Mouse (Mus musculus) megakaryocyte-erythroid progenitor cell, adult 5-6 weeks (primary cell): ENCODE data around the gene Tceanc2. TPM values are rescaled to one million over a fixed set of nuclear protein-coding genes. Genes with fewer than 3 reads are reported as not detected.

Source experiments
- ATAC-seq: replicated peaks from 2 replicates; pipeline ENCODE4 v1.8.0; 2016; ENCODE audit warnings: mild to moderate bottlenecking, inconsistent platforms; ENCODE audit not compliant: severe bottlenecking, poor library complexity, low FRiP score, low TSS enrichment
- total RNA-seq, 2 experiments: library from RNA; stranded (forward) in 1 of 2; stranded (reverse) in 1 of 2; fragments of 200-1000, 215-1000 nt in 1 of 2; fragments of >200 nt in 1 of 2; fragmentation: Nextera tagmentation in 1 of 2; gene quantifications; 2 replicates each; pipeline ENCODE4 v1.2.3; 2014 to 2017

The Tceanc2 gene
- total RNA-seq, 2 experiments from 2014 or later: 7.1 to 23.5 TPM

GRCm38 (mm10) chr4:107097871-107098270 lies 81.0 kb downstream of the Tceanc2 start:
- ATAC-seq: no peak

GRCm38 (mm10) chr4:107096841-107097373 lies 82.0 kb downstream of the Tceanc2 start, which contains the start of gene Cdcp2:
Cdcp2 (plus strand) TSS chr4:107096891.
- ATAC-seq: no peak

- peak; percentile 65 for ATAC-seq
Measured at GRCm38 (mm10) chr4:107096043-107096442, 82.9 kb downstream of the Tceanc2 start.

DNA sequence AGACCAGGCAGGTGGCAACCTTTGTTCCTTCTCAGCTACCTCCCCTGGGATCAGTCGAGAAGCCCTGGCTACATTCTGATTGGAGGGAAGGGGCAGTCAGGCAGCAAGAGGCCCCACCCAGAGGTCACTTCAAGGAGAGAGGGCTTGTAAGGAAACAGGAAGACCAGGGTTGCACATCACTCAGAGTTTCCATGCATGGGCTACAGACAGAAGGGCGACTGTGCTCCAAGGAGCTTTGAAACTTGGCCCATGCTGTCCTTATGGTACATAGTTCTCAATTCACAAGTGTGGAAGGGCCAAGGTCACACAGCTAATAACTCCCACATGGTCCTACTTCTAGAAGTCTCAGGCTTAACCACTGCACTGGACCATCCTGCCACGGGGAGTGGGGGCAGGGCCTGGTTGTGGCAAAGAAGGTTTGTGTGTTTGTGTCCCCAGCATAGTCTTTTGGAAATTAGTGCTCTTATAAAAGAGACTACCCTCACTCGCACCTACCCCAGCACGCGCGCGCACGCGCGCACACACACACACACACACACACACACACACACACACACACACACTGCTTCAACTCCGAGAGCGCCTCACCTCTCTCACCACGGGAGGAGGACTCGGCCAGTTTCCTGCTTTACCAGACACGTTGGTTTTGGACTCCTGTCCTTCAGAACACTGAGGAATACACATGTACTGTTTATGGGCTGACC lies 84.3 kb downstream of the Tceanc2 start:
- no peak for ATAC-seq

DNA sequence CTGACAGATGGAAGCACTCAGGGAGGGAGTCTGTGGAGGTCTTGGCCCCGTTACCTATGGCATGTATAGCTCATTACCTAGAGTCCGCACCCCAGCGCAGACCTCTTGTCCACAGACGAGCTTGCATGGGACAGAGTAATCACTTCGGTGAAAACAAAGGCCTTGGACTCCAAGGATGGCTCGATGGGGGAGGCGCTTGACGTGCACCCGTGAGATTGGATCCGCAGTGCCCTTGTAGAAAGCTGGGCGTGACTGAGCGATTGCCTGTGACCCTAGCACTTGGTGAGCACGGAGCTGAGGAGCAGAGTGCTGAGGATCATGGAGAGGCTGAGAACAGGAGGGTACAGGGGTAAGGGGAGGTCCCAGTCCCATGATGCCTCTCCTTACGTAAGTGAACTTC lies 87.2 kb downstream of the Tceanc2 start:
- ATAC-seq: no peak

GRCm38 (mm10) chr4:107084858-107085257 lies 94.1 kb downstream of the Tceanc2 start:
- ATAC-seq: no peak

DNA sequence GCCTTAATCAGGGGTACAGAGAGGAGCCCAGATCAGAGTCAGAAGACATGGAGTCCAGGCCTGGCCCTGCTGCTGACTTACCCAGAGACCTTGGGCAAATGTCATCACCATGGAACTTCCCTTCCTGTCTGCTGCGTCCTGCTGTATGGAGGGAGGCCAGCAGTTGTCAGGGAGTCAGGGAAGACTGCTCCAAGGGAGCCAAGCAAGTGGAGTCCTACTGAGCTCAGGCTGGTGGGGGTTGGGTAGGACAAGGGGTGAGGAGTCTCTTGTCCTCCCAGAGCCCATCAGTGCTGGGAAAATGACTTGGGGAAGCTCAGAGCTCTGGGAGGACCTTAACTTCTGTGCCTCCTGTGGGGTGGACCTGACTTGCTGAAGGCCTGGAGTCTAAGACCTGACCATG lies 94.6 kb downstream of the Tceanc2 start:
- ATAC-seq: no peak

Other genes with a start within 250 kb of the Tceanc2 start
- 104 and 107 TPM in 2 replicates for gene Mrpl37, start 112.2 kb downstream of the Tceanc2 start, total RNA-seq (2014; fragmentation: Nextera tagmentation)
- gene Mrpl37, start 112.2 kb downstream of the Tceanc2 start, total RNA-seq (2017): 61.0 and 78.5 TPM in 2 replicates
- gene Cyb5rl, start 112.1 kb downstream of the Tceanc2 start, total RNA-seq (2014; fragmentation: Nextera tagmentation): 8.1 and 11.5 TPM in 2 replicates
- 6.6 and 12.8 TPM in 2 replicates for gene Cyb5rl, start 112.1 kb downstream of the Tceanc2 start, total RNA-seq (2017)
- not detected in 2 replicates for gene Cdcp2, start 82.2 kb downstream of the Tceanc2 start, total RNA-seq (2014; fragmentation: Nextera tagmentation)
- gene Cdcp2, start 82.2 kb downstream of the Tceanc2 start, total RNA-seq (2017): not detected in 2 replicates
- 75.0 and 79.1 TPM in 2 replicates for gene Tmem59, start 717 bp downstream of the Tceanc2 start, total RNA-seq (2014; fragmentation: Nextera tagmentation)
- 66.1 and 102 TPM in 2 replicates for gene Tmem59, start 717 bp downstream of the Tceanc2 start, total RNA-seq (2017)
- 0.57 TPM in 1 of 2 replicates, not detected in the other for gene Ldlrad1, start 30.1 kb upstream of the Tceanc2 start, total RNA-seq (2014; fragmentation: Nextera tagmentation)
- not detected in 2 replicates for gene Ldlrad1, start 30.1 kb upstream of the Tceanc2 start, total RNA-seq (2017)
- 18.3 and 46.6 TPM in 2 replicates for gene Lrrc42, start 74.4 kb upstream of the Tceanc2 start, total RNA-seq (2014; fragmentation: Nextera tagmentation)
- 15.0 and 16.7 TPM in 2 replicates for gene Lrrc42, start 74.4 kb upstream of the Tceanc2 start, total RNA-seq (2017)
- 3.7 and 17.2 TPM in 2 replicates for gene Hspb11, start 74.5 kb upstream of the Tceanc2 start, total RNA-seq (2014; fragmentation: Nextera tagmentation)
- gene Hspb11, start 74.5 kb upstream of the Tceanc2 start, total RNA-seq (2017): 11.2 and 12.7 TPM in 2 replicates
- not detected in 2 replicates for gene Dio1, start 128.1 kb upstream of the Tceanc2 start, total RNA-seq (2014; fragmentation: Nextera tagmentation)
- gene Dio1, start 128.1 kb upstream of the Tceanc2 start, total RNA-seq (2017): not detected in 2 replicates
- 42.2 and 42.5 TPM in 2 replicates for gene Yipf1, start 135.2 kb upstream of the Tceanc2 start, total RNA-seq (2014; fragmentation: Nextera tagmentation)
- 26.5 and 26.6 TPM in 2 replicates for gene Yipf1, start 135.2 kb upstream of the Tceanc2 start, total RNA-seq (2017)
- 51.5 and 55.8 TPM in 2 replicates for gene Ndc1, start 188.7 kb upstream of the Tceanc2 start, total RNA-seq (2014; fragmentation: Nextera tagmentation)
- gene Ndc1, start 188.7 kb upstream of the Tceanc2 start, total RNA-seq (2017): 66.9 and 89.3 TPM in 2 replicates